Mouse (Mus musculus): ENCODE measurements around the gene Dlk1.

DNA sequence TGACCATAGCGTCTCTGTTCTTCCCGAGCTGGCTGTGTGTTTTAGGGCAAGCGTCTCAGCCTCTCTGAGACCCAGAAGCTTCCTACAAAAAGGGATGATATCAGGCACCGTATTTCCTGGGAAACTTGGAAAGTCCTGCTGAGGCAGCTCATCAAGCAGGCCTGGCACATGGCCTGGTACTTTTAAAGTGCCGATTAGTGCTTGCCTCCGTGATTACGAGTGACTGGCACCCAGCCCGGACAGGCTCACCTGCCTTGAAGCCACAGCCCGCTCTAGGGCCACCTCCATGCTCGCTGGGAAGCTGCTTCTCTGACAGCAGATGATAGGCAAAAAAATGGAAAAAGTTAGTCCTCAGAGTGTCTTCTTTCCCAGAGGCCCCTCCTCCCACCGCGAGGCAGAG is 32.6 kb upstream of the Dlk1 start:
- no peak for TF ChIP-seq POLR2A (IDR thresholded peaks at IDR 0.05; ENCODE audit: low read depth, low read length)
- no peak for TF ChIP-seq CTCF (IDR thresholded peaks at IDR 0.05; ENCODE audit: borderline replicate concordance, insufficient read depth, low read length)
